Mouse (Mus musculus) granulocyte monocyte progenitor cell, adult 5-6 weeks (primary cell): Measurements from ENCODE around the gene Lrg1. TPM values are rescaled to one million over a fixed set of nuclear protein-coding genes. Genes with fewer than 3 reads are reported as not detected.
"Not testable (repeated sequence)": the region's sequence is repeated elsewhere in the genome, so short reads cannot be mapped to it uniquely, and the experiment has no call there.

Experiments
- ATAC-seq: replicated peaks from 2 replicates; pipeline ENCODE4 v1.8.0; 2016; ENCODE audit warnings: mild to moderate bottlenecking, moderate TSS enrichment, inconsistent platforms; ENCODE audit not compliant: poor library complexity, severe bottlenecking
- total RNA-seq, 2 experiments: library from RNA; stranded (forward) in 1 of 2; stranded (reverse) in 1 of 2; fragments of 200-712, 200-1000 nt in 1 of 2; fragments of >200 nt in 1 of 2; fragmentation: Nextera tagmentation in 1 of 2; gene quantifications; 2 replicates each; pipeline ENCODE4 v1.2.3; 2014 to 2017

Lrg1 gene
- total RNA-seq, 2 experiments from 2014 or later = 0.45 to 2.6 TPM

- no peak for ATAC-seq
These were observed 10.8 kb downstream of the Lrg1 start for GRCm38 (mm10) chr17:56111021-56111420.

- ATAC-seq = no peak
These were observed 11.2 kb downstream of the Lrg1 start for GRCm38 (mm10) chr17:56110571-56110970.

- no peak for ATAC-seq
These were observed 12.4 kb downstream of the Lrg1 start, which contains the start of gene Plin4 for GRCm38 (mm10) chr17:56109219-56110051. TSS of gene Plin4 (minus strand) at chr17:56109803.

GRCm38 (mm10) chr17:56108334-56109044 lies 13.3 kb downstream of the Lrg1 start:
- no peak for ATAC-seq

DNA sequence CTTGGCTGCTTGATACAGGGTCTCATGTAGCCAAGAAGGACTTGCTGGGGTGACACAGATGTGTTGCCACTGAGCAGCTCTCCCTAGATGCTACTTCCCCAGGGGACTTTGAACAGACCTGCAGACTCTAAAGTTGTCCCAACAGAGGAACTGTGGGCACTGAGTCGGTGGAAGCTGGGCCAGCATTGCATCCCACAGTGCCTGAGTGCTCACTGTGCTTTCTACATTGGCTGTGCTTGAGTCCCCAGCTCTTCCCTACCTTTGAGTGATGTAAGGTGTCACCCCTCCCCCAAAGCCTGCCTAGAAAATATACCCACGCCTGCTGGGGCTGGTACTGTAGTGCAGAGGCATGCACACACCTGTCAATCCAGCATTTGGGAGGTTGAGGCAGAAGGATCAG lies 14.1 kb downstream of the Lrg1 start:
- no peak for ATAC-seq

GRCm38 (mm10) chr17:56106981-56107380 lies 14.8 kb downstream of the Lrg1 start:
- no peak for ATAC-seq

GRCm38 (mm10) chr17:56106436-56106835 lies 15.4 kb downstream of the Lrg1 start:
- ATAC-seq = not testable (repeated sequence)

DNA sequence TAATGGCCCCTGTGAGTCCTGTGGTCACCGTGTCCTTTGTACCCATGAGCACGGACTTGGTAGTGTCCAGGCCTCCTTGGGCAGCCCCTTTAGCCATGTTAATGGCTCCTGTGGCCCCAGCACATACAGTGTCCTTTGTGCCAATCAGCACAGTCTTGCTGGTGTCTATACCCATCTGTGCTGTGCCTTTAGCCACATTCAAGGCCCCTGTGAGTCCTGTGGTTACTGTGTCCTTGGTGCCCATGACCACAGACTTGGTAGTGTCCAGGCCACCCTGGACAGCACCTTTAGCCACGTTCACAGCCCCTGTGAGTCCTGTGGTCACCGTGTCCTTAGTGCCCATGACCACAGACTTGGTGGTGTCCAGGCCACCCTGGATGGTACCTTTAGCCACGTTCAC lies 17.0 kb downstream of the Lrg1 start:
- ATAC-seq = not testable (repeated sequence)

- no peak for ATAC-seq
These were observed 18.1 kb downstream of the Lrg1 start for GRCm38 (mm10) chr17:56103465-56104285.

GRCm38 (mm10) chr17:56102927-56103326 lies 18.9 kb downstream of the Lrg1 start:
- no peak for ATAC-seq

- no peak for ATAC-seq
These were observed 19.6 kb downstream of the Lrg1 start for GRCm38 (mm10) chr17:56102158-56102557.

DNA sequence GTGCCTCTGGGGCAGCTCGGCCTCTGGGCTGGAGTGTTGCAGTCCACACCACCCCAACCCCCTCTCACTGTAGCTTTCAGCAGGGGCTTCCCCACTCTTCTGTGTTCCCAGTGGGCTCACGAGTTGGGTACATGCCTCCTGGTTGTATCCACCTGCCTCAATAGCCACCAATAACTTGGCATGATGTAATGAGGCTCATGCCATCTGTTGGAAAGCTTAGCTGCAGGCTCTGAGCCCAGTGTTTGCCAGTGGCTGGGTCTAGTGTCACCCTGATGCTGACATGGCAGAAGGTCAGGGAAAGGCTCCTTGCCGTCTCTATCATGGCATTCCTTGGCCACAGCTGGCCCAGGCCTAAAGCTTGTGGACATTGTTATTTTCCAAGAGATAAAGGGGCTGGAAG lies 21.0 kb downstream of the Lrg1 start:
- ATAC-seq = no peak

DNA sequence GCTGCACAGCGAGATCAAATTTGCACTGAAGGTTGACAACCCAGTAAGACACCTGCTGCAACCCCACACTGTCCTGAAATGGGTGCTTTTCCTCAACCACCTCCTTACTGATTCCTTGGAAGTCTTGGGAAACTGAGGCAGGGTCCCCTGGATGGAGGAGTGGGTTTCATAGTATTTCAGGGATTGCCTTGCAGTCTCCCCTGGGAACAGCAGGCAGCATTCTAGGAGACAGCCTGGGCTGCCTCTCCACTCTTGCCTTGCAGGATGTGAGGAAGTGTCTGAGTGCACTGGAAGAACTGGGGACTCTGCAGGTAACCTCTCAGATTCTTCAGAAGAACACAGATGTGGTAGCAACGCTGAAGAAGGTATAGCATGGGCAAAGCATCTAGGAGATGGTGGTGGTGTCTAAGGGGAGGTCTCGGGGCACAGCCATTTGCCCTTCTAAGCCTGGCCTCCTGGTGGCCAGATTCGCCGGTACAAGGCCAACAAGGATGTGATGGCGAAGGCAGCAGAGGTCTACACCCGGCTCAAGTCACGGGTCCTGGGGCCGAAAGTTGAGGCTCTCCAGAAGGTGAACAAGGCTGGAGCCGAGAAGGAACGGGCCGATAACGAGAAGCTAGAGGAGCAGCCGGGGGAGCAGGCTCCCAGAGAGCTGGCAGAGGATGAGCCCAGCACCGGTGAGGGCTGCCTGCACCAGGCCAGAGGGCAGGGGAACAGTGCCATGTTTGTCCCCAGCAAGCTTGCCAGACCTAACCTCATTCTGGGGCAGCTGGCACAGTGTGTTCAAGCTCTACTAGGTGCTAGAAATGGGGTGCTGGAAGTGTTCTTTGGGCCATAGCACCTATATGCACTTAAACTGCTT lies 22.9 kb downstream of the Lrg1 start:
- 0 out of 2 replicates have a peak, but pooled peaks have one; percentile 30 for ATAC-seq

- ATAC-seq = no peak
These were observed 23.6 kb downstream of the Lrg1 start for GRCm38 (mm10) chr17:56098180-56098579.

- no peak for ATAC-seq
These were observed 24.9 kb downstream of the Lrg1 start for GRCm38 (mm10) chr17:56096883-56097282.

- ATAC-seq = no peak
These were observed 29.0 kb downstream of the Lrg1 start for GRCm38 (mm10) chr17:56092794-56093193.

- no peak for ATAC-seq
These were observed 29.5 kb downstream of the Lrg1 start for GRCm38 (mm10) chr17:56092312-56092711.

- no peak for ATAC-seq
These were observed 40.8 kb downstream of the Lrg1 start for GRCm38 (mm10) chr17:56080781-56081585.

DNA sequence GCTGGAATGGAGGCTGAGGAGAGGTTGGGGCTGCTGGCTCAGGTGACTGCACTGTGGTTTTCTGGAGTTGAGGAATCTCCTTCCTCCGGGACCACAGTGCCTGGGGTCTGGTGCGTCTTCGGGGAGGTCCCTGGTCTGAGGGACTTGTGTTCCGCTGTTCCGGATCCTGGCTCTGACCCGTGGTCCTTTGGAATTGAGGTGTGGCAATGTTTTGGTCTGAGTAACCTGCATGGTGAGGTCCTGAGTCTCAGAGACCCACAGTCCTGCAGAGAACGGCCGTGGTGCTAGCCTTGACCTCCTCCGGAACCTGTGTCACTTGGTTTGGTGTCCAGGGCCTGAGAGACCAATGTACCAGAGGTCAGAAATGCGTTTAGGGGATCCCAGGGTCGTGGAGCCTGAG lies 41.9 kb downstream of the Lrg1 start:
- no peak for ATAC-seq
